Mouse (Mus musculus) gastrocnemius, postnatal 25 days (tissue): Measurements from ENCODE around the gene Morc4. TPM values are rescaled to one million over a fixed set of nuclear protein-coding genes. Genes with fewer than 3 reads are reported as not detected.

ENCODE experiments used
- DNase-seq: peaks from one replicate; pipeline ENCODE4 v3.0.0; 2022
- total RNA-seq, 2 experiments: library from RNA; stranded (reverse); gene quantifications; 1 replicate in 1 of 2; 2 replicates in 1 of 2; pipeline ENCODE4 v1.2.3; 2021

Morc4 gene
- total RNA-seq, 2 experiments from 2014 or later, result 5.1 to 6.1 TPM

GRCm38 (mm10) chrX:139807391-139807790 lies 64.1 kb downstream of the Morc4 start:
- DNase-seq, result no peak

DNA sequence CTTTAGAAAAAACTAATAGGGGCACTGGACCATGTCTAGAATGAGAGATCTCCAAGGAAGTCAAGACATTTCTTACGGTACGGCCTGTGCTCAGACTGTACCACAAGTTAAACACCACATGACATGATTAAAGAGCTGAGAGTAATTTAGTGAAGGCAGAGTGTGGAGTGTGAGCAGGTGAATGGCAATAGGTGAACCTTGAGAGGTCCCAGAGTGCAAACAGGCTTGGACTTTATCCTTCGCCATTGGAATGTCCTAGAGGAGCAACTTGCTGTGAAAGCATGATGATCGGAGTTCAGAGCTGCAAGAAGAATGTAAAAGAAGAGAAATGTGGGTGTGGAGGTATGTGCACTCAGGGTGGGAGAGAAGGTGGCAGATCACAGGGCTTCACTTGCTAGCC lies 65.6 kb downstream of the Morc4 start:
- DNase-seq, result no peak

DNA sequence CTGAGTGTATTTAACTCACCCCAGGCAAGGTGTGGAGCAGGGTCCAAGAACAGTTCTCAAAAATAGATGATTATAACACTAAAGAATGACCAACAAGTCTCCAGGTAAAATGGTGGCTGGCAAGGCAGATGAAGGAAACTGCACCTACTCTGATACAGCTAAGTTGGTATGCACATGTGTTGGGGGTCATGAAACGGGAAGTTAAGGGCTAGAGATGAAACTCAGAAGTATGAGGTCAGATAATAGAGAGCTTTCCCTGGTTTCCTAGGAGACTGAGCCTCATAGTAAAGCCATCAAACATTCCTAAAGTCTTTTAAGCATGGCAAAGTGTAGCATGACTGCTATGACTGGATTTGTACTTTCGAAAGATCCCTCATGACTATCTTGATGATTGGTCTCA lies 68.4 kb downstream of the Morc4 start:
- no peak for DNase-seq

- DNase-seq, result no peak
Observed at GRCm38 (mm10) chrX:139800406-139800878, 71.0 kb downstream of the Morc4 start, which contains the start of gene Cldn2. TSS of gene Cldn2 (plus strand) at chrX:139800828.

GRCm38 (mm10) chrX:139799953-139800352 lies 71.5 kb downstream of the Morc4 start:
- DNase-seq, result no peak

- DNase-seq, result no peak
Observed at GRCm38 (mm10) chrX:139797875-139798274, 73.6 kb downstream of the Morc4 start.

DNA sequence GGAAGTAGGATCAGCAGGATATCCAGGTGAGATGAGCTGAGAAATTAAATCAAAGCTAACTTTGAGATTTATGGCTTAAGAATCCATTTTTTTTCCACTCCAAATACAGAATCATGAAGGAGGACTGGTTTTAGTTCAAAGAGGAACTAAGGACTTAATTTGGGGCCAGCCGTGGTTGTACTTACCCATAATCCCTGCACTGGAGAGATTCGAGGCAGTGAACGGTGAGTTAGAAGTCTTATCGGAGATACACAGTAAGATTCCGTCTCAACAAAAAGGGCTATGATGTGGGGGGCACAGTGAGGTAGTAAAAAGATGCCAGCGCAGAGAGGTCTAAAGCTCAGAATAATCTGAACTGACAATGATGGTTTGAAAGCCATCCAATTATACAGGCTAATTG lies 75.4 kb downstream of the Morc4 start:
- DNase-seq, result no peak

DNA sequence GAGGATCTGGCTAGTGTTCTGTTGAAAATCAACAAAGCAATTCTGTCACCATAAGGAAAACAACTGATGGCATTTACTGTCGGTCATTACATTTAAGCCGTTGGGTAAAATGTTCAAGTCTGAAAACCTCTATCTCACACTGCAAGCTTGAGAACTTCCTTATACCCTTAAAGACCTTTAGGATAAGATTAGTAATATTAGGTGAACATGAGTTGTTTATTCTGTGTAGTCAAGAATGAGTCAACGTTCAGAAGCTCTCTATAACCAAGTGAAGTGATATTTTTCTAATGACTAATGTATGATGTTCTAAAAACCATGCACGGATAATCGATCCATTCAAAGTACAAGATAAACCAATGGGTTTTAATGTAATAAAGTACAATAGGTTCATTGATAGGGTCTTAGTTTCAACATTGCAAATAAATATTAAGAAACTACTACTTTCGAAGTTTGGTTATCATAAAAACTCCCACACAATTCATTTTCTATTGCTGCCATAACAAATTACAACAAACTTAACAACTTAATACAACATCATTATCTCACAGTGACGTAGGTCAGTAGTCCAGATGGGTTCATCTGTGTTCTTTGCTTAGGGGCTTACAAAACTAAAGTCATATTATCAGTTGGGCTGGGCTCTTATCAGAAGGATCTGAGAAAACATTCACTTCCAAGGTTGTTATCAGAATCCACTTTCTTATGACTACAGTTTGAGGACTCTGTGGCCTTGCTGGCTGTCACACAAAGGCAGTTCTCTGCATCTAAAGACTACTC lies 77.2 kb downstream of the Morc4 start:
- no peak for DNase-seq

DNA sequence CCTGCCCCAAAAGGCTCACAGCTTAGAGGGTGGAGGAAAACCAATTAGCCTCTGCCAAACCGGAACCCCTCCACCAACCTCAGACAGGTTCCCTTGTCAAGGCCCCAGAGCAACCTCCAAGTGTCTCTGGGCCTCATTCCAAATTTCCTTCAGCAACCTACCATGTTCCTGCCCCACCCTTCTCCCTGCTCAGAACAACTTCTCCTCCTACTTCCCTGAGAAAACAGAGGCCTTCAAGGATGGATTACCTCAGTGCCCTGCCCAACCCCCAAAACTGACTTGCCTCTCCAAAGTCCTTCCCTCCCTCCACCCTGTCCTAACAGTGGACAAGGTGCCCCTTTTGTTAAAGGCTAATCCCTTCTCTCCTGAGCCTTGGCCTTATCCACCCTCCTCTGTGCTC lies 85.7 kb downstream of the Morc4 start:
- DNase-seq, result no peak

DNA sequence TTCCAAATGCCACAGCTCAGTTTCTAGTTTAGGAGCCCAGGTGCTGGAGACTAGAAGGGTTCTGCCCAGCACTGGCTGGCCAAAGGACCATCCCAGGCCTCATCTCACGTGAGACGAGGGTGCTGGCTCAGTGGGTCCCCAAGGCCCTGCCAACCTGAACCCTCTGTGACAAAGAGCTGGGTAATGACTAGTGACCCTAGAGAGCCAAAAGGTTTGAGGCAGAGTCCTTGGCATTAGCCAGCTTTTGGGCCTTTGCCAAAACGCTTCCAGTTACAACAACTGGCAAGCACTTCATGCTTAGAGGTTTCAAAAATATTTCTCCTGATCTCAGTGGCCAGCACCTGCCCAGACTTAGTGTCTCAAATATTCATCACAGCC lies 88.4 kb downstream of the Morc4 start:
- DNase-seq, result no peak

DNA sequence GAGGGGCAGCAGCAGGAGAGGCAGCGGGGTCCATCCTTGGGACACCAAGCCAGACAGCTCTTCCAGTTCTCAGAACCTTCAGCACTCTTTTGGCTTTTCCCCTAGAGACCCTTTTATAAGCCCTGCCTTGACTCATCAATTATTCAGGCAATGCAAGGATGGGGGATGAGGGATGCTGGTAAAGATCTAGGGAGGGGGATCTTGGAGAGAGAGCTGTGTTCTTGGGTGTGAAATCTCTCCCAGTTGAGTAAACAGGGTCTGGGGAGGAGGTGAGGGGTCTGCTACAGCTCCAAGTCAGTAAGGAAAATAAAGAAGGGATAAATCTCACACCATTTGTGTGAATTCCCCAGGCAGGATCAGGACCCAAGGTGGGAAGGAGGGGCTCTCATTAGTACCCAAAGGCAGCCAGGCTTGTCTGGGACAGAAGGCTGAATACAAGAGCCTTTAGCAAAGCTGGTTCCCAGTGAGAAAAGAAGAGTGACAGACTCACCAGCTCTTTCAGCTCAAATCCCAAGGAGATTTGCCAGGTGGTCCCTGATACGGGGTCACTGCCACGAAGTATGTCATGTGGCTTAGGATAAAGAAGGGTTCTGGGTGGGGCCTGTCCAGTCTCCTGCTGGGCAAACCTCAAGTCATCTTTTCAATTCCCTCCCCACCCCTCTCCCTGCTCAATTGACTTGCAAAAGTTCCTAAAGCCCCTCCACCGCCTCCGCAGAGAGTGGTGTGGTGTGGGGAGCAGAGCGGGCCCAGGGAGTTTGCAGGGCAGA lies 89.0 kb downstream of the Morc4 start, which contains the start of gene Ripply1:
Gene Ripply1 (minus strand): TSS at position 76 of the 767 bp plus-strand sequence.
- no peak for DNase-seq

- no peak for DNase-seq
Observed at GRCm38 (mm10) chrX:139781563-139781962, 89.9 kb downstream of the Morc4 start.

DNA sequence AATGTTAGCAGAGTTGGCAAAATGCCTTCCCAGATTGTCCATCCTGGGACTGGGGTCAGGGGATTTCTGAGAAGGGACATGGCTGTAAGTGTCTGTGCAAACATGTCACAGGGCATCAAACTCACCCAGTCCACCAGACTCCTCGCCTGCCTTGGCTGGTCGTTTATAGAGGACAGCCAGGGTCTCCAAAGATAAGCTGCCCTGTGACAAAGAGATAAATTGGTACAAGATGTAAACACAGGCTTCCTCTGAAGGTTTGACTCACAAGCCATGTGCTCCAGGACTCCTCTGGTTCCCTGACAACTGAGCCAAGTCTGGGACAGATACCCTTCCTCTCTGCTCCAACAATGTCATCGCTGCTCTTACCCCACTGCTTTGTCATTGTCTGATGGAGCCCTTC lies 90.5 kb downstream of the Morc4 start:
- DNase-seq, result no peak

DNA sequence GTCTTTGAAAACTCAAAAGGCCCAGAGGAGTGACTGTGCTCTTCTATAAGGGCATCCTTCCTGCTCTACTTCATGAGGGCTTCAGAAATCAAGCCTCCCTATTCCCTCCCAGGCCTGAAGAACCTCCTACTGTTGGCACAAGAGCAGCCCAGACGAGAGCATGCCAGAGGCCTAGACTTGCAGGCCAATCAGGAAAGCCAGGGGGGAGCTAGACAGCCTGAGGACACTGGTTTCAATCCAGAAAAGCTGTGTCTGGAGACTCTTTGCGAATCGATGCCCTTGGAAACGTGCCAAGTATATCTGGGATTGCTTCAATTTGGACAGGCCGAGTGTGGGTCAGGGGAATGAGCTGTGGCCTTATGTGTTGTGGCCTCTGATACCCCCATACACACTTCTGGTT lies 92.1 kb downstream of the Morc4 start:
- no peak for DNase-seq

DNA sequence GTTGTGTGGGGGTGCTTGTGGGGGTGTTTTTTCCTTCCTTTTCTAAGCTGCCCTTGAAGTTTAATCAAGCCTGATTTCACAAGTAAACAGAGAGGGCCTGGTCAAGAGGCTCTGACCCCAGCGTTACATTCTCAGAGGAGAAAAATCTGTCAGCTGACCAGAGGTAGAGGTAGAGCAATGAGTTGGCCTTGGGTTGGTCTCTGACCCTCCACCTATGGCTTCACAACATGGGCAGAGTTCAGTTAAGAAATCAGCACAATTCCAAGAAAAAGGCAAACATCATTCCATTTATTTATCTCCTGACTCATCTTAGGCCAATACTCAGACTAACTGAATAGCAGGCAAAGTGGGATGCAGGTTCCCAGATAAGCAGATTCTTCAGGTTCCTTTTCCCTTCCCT lies 92.6 kb downstream of the Morc4 start:
- no peak for DNase-seq

GRCm38 (mm10) chrX:139777357-139777756 lies 94.1 kb downstream of the Morc4 start:
- DNase-seq, result no peak

- DNase-seq, result no peak
Observed at GRCm38 (mm10) chrX:139775084-139775612, 96.3 kb downstream of the Morc4 start.

- DNase-seq, result no peak
Observed at GRCm38 (mm10) chrX:139774309-139775083, 97.0 kb downstream of the Morc4 start.
